Mouse (Mus musculus) neural tube, embryonic 15.5 days (tissue): ENCODE data around the gene Gm6268. TPM values are rescaled to one million over a fixed set of nuclear protein-coding genes. Genes with fewer than 3 reads are reported as not detected.

Source experiments
- microRNA-seq: library from miRNA; unstranded; fragments of <30 nt; microRNA quantifications from one replicate; pipeline ENCODE4, GENCODE M21; 2017
- polyA plus RNA-seq: library from polyadenylated mRNA; unstranded; fragments of >200 nt; fragmentation: Nextera tagmentation; extraction: Ambion mirVana; gene quantifications from 2 replicates; pipeline ENCODE4 v1.2.1, GENCODE M21; 2015

Gene Gm6268
- polyA plus RNA-seq, 1 experiment from 2014 or later, result not detected

Small RNA genes lying within 50 kb of the gene (microRNA-seq; reads per million reads assigned to microRNA genes)
- gene Gm44485, result not detected

Other genes with a start within 250 kb of the Gm6268 start
- 253 and 292 TPM in 2 replicates for gene Zcchc12, start 205.4 kb upstream of the Gm6268 start, polyA plus RNA-seq
- gene Lonrf3, start 72.9 kb upstream of the Gm6268 start, polyA plus RNA-seq, result 0.23 and 0.29 TPM in 2 replicates
- not detected in 2 replicates for gene Gm14569, start 90.5 kb downstream of the Gm6268 start, polyA plus RNA-seq
- gene Pgrmc1, start 196.9 kb downstream of the Gm6268 start, polyA plus RNA-seq, result 497 and 560 TPM in 2 replicates
- 5.9 and 6.1 TPM in 2 replicates for gene Akap17b, start 244.1 kb downstream of the Gm6268 start, polyA plus RNA-seq